Mouse (Mus musculus): ENCODE measurements around the gene Dhx35.

The Dhx35 gene

DNA sequence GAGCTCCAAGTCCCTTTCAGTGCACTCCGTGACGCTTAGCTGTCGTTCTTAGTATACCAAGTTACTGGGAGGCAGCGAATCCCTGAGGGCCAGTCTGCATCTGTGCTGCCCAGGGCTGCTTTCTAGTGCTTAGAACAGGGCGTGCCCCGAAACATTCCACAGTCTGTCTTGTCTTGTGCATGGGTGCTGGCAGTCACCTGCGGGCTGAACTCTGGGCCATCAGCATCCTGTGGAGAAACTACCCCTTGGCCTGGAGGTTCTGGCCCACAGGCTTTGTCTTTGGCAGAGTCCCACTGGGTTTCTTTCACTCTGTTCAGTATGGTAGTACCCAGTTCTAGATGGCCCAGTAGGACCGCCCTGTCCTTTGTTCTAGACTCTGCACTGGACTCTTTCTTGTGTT, 6.2 kb downstream of the Dhx35 start:
- no peak for DNase-seq (ENCODE audit: extremely low read depth, insufficient read length, low spot score)

DNA sequence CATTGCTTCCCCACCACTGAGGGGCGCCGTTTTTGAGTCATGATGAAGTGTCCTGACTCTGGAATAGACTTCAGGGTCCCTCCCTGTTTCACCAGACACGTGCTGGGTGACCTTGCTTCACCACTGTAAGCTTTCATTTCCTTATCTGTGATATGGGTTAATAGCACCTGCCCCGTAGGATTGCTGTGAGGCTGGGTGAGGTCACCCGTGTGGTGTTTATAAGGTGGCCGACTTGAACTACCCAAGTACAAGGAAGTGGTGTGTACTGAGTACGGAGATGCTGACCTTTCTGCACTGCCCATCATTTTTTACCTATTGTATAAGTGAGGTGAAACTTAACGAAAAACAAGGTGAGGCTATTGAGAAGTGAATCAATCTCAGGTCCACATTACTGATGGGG, 9.0 kb downstream of the Dhx35 start:
- no peak for DNase-seq (ENCODE audit: extremely low read depth, insufficient read length, low spot score)

DNA sequence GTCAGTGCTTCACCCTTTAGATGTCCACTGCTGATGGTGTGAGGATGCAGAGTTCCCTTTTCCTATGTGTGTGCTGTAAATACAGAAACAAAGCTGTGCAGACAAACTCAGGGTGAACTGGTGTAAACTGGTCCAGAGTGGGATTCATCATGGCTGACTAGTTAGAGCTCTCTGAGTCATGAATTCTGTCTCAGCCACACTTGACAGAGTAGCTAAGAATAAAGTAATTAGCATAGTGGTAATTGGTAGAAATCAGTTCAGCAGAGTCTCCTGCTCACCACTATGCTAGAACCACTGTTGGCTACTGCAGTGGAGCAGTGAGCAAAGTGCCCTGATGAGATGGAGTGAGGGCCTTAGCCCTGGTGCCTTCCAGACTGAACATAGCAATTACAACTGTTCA, 21.1 kb downstream of the Dhx35 start:
- DNase-seq (ENCODE audit: extremely low read depth, insufficient read length, low spot score): no peak

DNA sequence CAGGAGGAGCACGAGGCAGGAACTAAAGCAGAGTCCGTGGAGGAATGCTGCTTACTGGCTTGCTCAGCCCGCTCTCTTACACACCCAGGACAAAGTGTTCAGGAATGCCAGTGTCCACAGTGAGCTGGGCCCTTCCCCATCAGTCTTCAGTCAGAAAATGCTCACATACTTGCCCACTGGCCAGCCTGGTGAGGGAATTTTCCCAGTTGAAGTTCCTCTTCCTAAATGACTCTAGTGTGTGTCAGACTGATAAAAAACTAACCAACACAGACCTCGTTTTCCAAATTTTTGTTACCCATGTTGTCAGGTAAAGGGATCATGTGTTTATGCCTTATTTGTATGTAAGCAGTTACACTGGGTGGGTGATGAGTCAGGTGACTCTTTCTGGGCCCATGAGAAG, 21.6 kb downstream of the Dhx35 start:
- no peak for DNase-seq (ENCODE audit: extremely low read depth, insufficient read length, low spot score)

DNA sequence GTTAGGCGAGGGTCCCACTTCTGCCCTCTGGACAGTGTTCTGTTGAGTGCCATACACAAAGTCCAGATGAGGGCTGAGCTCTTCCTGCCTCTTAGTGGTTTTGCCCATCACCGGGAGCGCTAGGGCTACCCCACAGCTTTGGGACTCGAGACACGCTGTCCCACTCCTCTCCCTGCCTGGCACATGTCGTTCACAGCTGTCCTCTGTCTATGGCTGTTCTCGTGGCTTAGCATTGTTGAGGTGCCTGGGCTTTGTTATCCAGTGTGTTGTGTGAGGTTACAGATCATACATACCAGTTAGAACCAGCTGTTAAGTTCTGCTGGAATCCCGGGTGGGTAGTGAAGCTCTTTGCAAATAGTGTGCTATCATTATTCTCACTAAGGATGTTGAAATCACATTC, 23.1 kb downstream of the Dhx35 start:
- no peak for DNase-seq (ENCODE audit: extremely low read depth, insufficient read length, low spot score)

DNA sequence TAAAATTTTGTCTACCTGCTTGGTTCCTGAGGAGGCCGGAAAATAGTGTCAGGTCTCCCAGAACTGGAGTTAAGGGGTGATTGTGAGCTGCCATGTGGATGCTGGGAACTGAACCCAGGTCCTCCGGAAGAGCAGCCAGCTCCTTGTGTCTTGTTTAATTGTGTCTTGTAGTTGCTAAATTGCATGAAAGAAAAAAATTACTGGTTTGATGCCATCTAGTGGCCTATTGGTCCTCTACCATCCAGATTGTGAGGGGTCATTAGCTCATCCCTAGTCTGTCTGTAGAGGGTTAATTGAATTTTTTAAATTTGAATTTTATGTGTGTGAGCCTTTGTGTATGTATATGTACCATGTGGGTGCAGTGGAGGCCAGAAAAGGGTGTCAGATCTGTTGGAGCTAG, 33.5 kb downstream of the Dhx35 start:
- DNase-seq (ENCODE audit: extremely low read depth, insufficient read length, low spot score): no peak

DNA sequence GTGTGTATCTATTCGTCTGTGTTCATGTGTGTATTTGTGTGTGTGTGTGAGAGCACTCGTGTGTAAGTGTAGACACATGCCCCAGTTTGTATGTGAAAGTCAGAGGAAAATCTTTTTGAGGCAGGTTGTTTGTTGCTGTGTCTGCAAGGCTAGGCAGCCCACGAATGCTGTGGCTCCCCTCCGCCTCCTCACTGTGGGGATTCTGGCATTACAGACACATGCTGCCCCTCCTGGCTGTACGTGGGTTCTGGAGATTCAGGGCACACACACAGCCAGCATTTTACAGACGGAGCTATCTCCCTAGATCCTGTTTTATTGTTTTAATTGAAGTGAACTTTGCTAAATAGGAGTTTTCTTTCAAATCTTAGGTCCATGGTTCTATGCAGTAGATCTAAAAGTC, 35.1 kb downstream of the Dhx35 start:
- DNase-seq (ENCODE audit: extremely low read depth, insufficient read length, low spot score): no peak

DNA sequence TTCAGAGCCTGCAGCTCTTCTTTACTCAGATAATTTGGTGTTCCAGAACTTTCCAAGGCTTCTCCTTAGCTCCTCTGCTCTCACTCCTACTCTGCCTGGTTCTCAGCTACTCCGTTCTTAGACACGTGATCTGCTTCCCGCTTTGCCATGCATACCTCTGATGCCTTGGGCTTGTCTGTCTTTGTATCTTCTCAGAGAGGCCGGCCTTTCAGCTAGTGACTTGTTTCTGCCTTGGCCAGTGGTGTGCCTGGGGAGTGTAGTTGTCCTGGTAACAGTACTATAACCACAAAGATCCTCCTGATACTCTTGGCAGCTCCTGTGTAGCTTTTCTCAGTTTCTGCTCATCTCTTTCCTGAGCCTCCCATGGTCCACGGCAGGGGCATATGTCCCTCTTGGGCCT, 38.6 kb downstream of the Dhx35 start:
- DNase-seq (ENCODE audit: extremely low read depth, insufficient read length, low spot score): no peak

DNA sequence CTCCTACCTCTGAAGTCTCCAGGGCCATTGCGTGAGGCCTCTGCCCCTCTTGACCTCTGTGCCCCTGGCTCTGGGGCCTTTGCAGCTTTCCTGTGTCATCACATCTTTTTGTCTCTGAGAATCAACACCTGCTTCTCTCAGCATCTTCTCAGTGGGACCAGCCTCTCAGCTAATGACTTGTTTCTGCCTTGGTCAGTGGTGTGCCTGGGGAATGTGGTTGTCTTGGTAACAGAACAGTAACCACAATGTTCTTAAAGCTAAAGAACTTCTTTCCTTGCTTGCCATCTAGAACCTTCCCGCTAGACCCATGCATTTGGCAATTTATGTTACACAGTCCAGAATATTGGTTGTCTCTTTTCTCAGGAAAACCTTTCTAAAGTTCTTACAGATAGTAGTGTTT, 39.0 kb downstream of the Dhx35 start:
- no peak for DNase-seq (ENCODE audit: extremely low read depth, insufficient read length, low spot score)

DNA sequence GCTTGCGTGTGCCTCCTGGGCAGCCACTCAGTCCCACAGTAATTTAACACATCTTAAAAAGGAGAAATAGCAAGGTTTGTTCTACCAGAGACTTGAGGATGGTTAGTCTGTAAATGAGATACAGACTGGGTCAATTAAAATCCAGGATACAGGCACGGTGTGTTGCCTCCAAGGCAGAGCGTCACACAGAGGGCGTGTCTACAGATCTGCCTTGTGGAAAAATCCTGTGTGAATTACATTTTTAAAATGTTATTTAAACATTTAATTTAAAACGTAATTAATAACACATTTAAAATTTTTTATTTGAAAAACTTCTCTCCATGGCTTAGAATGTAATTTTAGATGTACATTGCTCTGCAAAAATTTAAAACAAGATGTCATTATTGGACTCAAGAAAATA, 48.7 kb downstream of the Dhx35 start:
- no peak for DNase-seq (ENCODE audit: extremely low read depth, insufficient read length, low spot score)

DNA sequence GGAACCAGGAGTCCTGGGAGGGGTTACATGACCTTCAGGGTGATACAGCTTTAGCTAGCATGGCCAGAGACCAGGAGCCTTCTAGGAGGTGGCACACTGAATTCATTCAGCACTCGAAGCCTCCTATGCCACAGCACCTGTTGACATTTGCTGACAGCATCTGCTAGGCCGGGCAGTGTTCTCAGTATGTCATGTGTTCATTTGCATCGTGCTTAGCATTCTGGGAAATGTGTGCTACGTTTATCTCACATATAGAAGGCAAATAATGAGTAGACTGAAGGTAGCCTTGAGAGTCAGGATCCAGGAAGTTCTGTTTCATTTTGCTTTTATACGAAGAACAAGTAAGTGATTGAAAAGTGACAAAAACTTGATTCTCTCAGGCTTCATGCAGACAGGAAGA, 50.4 kb downstream of the Dhx35 start:
- DNase-seq (ENCODE audit: extremely low read depth, insufficient read length, low spot score): no peak

DNA sequence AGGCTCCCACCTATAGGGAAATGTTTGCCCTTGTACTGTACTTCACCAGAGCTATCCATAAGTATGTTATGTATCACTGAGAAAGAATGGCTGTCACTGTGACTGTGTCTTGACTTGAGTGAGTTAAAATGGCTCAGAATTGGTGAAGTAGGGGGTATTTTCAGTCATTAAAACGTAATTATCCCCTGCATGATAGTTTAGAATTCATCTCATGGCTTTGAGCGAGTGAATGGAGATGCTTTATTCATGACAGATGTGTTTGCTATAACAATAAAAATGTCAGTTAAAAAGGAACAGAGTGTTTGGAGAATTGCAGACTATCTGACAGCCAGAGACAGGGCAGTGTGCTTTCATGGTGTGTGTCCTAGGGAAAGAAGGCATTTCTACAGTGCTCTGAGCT, 51.6 kb downstream of the Dhx35 start:
- no peak for DNase-seq (ENCODE audit: extremely low read depth, insufficient read length, low spot score)

DNA sequence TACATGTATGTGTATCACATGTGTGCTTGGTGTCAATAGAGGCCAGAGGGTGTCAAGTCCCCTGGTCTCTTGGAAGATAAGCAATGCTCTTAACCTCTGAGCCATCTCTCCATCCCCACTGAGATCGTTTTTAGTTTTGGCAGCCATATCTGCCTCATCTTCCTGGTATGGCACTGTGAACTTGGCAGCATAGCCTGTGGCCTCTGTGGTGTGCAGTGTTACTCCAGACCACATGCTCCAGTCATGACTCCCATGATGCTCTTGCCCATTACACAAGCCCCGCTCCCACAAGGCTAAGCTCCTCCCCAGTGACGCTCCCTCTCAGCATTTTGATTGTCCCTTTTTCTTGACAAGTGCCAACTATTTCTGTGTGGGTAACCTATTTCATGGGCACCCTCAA, 53.4 kb downstream of the Dhx35 start:
- DNase-seq (ENCODE audit: extremely low read depth, insufficient read length, low spot score): peak; percentile 65

DNA sequence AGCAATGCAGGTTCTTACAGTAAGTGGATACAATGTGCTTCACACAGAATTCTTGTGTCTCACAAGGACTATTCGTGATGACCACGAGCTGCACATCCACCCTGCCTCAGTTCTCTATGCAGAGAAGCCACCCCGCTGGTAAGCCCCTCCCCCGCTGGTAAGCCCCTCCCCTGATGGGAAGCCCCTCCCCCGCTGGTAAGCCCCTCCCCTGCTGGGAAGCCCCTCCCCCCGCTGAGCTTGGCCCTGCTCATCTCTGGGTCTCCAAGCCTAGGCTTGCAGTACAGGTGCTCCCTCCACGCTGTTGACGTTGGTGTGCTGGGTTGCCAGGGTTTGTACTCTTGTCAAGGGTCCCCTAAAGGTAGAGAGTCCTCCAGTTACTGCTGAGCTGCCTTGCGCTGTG, 54.8 kb downstream of the Dhx35 start:
- DNase-seq (ENCODE audit: extremely low read depth, insufficient read length, low spot score): no peak

DNA sequence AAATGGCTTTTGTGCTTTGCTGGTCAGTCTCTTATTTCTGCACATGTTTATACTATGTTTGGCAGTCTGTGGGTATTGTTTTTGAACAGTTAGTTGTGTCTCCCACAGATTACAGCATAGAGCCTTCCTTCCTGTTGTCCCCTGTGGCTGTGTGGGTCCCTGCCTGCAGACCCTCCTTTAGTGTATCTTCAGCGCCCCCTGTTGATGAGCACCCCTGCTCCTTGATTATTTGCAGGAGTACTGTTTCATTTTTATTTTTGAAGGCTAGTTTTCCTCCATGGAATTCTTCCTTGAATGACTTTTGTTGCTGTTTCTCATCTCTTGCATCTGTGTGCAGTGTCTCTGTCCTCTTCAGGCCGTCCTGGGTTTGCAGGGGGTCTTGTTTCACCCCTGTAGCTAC, 58.0 kb downstream of the Dhx35 start:
- DNase-seq (ENCODE audit: extremely low read depth, insufficient read length, low spot score): no peak

DNA sequence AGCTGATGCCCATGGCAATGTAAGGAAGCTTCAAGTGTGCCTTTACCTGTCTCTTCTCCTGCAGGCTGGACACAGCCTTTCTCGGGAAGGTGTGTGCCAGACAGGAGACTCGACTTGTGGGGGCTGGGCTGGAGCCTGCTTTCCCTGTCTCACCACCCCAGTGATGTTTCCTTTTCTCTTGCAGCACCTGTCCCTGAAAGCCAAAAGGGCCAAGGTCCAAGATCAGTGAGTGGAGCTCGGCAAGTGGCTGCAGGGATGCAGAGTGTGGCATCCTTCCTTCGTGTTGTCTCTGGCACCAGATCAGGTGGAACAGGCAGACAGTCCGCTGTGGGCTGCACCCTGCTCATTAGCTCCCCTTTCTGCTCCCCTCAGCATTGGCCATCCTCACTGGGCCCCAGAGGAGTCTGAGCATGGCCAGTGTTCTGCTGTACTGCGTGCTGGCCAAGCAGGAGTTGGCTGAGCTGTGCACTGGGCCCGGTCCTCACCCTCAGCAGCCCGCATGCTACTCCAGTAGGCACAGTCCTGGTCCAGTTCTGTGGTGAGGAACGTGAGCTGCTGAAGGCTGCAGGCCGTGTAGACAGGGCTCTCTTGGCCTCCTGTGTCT, 62.4 kb downstream of the Dhx35 start:
- DNase-seq (ENCODE audit: extremely low read depth, insufficient read length, low spot score): no peak

DNA sequence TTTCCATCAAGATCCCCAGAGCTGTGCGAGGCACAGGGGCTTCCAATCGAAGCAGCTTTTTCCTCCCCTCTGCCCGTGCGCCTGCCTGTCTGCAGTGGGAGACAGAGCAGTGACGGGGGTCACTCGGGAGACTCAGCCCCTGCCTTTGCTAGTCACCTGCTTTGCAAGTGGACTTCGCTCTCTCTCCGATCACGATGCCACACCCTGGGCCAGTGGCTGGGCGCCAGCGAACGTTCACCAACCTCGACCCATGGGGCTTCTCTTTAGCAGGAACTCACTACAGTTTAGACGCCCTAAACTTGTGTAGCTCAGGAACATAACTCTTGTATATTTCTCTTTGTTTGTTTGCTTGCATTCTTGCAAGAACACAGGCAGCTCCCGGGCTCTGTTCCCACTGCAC, 63.0 kb downstream of the Dhx35 start:
- DNase-seq (ENCODE audit: extremely low read depth, insufficient read length, low spot score): no peak

DNA sequence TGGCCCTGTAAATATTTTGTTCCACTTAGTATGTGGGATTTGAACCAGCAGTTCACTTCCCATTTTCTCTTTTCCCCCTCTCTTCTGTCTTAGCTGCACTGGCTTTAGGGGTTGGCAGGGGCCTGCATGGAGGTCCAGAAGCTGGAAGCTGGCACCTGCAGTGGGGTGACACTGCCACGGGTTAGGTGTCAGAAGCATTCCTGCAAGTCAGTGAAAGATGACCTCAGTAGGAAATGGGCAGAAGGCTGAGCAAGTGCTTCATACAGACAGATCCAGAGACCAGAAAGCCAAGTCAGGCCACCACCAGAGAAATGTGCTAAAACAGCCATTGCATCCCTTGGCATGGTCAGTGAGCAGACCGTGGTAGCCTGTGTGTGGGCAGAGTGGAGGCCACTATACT, 66.5 kb downstream of the Dhx35 start:
- no peak for DNase-seq (ENCODE audit: extremely low read depth, insufficient read length, low spot score)

DNA sequence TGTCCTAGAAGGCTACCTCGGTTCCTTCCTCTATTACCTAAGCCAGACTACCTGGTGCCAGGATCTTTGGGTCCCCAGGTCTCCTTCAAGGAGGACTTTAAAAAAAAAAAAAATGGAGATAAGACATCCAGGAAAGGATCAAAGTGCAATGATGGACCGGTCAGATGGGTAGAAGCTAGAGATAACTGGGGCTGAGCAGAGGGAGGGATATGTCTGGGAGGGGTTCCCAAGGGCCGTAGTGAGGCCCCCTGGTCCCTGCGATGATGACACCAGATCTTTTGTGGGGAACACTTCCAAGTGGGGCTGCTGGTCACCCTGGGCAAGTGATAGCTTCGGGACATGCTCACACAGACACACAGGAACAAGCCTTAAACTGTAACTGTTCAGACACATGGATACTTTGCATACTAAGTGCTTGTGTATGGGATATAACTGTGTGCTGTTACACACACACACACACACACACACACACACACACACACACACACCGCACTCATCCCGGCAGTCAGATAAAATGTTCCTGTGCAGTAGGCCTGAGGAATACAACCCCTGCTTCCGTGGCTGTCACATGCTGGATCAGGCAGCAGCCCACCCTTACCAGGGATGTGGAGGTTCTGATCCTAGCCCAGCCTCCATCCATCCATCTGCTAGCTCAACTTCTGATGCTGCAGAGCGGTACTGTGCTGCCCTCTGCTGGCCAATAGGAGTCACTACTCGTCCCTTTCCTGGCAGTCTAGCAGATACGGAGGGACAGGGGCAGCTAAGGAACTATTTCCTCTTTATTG, 68.9 kb downstream of the Dhx35 start:
- DNase-seq (ENCODE audit: extremely low read depth, insufficient read length, low spot score): peak; percentile 41

DNA sequence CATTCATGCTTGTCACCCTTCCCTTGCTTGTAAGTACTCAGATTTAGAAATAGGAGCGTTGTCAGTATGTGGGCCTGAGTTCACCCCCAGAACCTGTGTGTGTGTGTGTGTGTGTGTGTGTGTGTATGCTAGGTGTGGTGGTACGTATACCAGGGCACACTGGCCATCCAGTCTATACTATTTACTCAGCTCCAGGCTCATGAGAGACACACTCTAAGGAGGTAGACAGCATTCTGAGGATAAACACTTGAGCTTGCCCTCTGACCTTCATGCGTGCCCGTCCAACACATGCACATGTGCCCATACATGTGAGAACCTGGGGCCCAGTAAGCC, 69.5 kb downstream of the Dhx35 start:
- DNase-seq (ENCODE audit: extremely low read depth, insufficient read length, low spot score): no peak

DNA sequence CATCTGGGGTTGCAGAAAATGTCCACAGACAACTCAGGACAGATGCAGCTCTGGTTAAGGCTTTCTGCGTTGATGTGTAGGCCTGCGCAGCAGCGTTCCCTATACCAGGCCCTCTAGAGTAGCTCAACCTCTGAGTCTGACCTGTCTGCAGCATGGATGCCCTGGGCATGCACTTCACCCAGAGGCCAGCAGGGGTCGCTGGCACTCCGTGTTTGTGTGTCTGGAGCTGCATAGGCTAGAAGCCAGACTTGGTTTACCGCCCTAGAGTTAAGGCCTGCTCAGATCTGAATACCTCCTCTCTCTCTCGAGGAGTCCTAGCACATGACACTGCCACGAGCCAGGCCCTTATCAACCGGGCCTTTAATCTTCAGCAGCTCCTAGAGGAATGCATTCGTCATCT, 70.8 kb downstream of the Dhx35 start:
- peak; percentile 65 for DNase-seq (ENCODE audit: extremely low read depth, insufficient read length, low spot score)

DNA sequence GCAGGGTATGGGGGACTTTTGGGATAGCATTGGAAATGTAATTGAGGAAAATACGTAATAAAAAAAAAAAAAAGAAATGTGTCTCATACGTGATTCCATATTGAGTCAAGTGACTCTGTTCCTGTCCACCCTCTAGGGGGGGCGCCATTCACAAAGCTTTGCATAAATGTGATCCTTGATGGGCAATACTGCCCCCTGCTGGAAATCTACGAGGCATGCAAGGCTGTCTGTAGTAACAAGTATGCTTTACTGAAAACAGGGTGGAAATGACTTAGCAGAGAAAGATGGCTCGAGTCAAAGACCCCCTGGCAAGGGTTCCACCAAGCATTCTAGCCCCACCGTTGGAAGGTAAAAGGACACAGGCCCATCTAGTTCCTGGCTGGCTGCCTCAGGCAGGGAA, 92.0 kb downstream of the Dhx35 start:
- DNase-seq (ENCODE audit: extremely low read depth, insufficient read length, low spot score): no peak

DNA sequence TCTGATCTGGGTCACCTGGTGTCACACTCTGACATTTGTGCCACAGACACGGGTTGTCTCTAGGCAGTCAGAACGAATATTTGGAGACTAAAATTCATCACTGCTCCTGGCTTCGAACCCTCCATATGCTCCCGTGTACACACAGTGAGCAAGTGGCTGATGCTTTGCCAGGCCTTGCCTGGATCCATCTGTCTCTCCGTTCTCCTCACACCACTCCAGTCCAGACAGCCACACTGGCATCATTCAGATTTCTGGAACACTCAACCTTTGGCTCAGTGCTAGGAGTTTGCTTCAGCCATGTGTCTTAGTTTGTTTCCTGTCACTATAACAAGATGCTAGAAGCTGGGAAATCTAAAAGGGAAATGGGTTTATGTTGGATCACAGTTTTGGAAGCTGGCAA, 93.9 kb downstream of the Dhx35 start:
- DNase-seq (ENCODE audit: extremely low read depth, insufficient read length, low spot score): no peak

Measured in 3134 (cell line).